Mouse (Mus musculus): Measurements from ENCODE around the gene Ap1g2. TPM values are rescaled to one million over a fixed set of nuclear protein-coding genes. Genes with fewer than 3 reads are reported as not detected.

The Ap1g2 gene
- polyA plus RNA-seq, 1 experiment from 2014 or later: 15.0 TPM

DNA sequence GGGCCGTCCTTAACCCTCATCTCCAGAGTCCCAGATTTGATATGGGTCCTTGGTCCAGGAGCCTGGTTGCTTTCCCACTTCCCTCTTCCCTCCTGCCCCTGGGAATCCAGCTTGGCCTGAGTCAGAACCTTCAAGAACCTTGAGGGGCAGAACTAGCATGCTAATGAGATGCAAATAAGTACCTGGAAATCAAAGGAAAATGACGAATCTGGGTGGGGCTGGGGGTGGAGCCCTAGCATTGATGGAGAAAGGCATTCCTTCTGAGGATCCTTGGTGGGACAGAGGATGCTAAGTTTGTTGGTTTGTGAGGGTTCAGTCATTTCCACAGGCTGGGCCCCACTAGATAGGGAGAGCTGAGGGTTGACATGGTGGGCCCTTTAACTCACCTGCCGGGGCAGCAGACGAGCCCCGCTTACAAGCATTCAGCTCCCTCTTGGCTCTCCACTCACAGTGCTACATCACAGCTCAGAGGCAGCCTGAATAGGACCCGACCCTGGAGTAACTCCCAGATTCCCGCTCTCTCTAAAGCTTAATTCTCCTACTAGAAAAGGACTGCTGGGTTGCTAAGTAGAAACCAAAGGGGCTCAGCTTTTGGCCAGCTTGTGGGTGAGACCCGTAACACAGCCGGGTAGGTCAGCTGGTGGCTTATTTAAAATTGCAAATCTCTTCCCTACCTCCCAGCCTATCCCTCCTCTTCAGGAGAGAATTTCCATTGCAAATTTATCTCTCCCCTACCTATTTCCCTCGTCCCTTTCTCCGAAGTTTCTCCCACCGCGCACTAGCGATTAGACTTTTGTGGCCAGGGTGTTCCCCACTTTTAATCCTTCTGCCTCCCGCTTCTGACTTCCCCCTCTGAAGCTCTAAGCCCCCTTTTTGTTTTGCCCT is 28.7 kb downstream of the Ap1g2 start:
- Histone ChIP-seq H3K36me3 (peaks cover 24% of the 10 kb centered on the region), H3K9me3 (replicated peaks) (no peaks in the 10 kb centered on the region), H3K4me1 (peaks cover 45% of the 10 kb centered on the region), H3K4me3 (peak overlapping the region; percentile 41), H3K27me3 (ENCODE audit: low read depth, poor library complexity, severe bottlenecking) (peaks cover 47% of the 10 kb centered on the region), H3K27ac (replicated peaks) (peak overlapping the region; percentile 76)
- DNase-seq (ENCODE audit: low spot score): peak; percentile 36
- 6% methylated on average over 15 of the region's 15 CpGs for WGBS

DNA sequence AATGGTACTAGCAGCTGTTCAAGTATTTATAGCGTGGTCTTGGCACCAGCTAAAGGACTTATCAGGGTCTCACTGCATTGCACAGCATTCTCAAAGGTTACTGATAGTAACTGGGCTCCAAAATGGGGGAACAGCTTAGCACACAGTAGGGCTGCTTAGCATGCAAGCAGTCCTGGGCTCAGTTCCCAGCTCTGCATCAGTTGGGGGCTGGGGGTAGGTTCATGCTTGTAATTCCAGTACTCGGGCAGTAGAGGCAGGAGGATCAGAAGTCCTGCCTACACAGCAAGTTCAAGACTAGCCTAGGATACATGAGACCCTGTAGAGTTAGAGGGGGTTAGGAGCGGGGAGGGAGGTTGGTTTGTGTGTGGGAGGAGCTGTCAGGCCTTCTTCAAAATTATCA is 29.4 kb downstream of the Ap1g2 start:
- DNase-seq (ENCODE audit: low spot score): no peak
- Histone ChIP-seq H3K27me3 (ENCODE audit: low read depth, poor library complexity, severe bottlenecking) (peaks cover 54% of the 10 kb centered on the region), H3K27ac (replicated peaks) (peak overlapping the region; percentile 76; the same call in 1 of the 2 replicates), H3K9me3 (replicated peaks) (no peaks in the 10 kb centered on the region), H3K36me3 (peaks cover 32% of the 10 kb centered on the region), H3K4me1 (peaks cover 53% of the 10 kb centered on the region), H3K4me3 (no peak overlapping the region)
- 58% methylated on average over 3 of the region's 3 CpGs for WGBS

DNA sequence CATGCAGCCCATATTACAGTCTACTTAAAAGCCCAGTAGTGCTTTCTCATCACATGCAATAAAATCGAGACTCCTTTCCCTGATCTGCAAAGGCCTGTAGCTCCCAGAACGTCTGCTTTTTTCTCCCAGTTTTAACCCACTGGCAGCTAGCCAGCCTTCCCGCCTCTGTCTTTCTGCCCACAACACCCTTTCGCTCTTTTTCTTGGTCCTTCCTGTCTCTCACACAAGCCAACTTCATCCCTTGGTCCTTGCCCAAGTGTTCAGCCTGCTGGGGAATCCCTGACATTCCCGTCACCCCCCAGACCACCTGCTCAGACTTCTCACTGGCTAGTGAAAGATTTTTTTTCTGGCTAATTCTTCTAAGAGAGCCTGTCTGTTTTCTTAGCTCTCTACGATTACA is 30.2 kb downstream of the Ap1g2 start:
- DNase-seq (ENCODE audit: low spot score): no peak
- Histone ChIP-seq H3K9me3 (replicated peaks) (no peaks in the 10 kb centered on the region), H3K4me3 (no peak overlapping the region), H3K27ac (replicated peaks) (no peak overlapping the region), H3K4me1 (peaks cover 58% of the 10 kb centered on the region), H3K36me3 (peaks cover 38% of the 10 kb centered on the region), H3K27me3 (ENCODE audit: low read depth, poor library complexity, severe bottlenecking) (peaks cover 61% of the 10 kb centered on the region)
- WGBS: 70% methylated on average over 6 of the region's 6 CpGs

DNA sequence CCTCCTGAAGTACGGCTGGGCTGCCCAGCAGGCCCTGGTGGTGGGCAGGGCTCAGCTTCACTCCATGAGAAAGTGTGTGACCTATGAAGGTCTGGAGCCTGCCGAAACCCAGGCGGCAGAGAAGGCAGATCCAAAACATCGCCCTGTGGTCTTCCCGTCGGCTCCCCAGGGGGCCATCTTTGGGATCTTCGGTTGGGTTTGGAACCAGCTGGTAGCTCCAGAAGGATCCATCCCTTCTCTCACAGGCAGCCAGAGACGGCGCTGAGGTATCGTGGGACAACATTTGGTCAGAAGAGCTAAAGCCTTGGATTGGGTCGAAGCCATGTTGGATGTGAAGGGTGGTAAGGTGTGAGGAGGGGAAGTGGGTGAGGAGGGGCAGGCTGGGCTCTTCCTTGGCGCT is 32.0 kb downstream of the Ap1g2 start:
- H3K36me3 ChIP-seq: peaks cover 51% of the 10 kb centered on the region
- peaks cover 66% of the 10 kb centered on the region for H3K27me3 ChIP-seq (ENCODE audit: low read depth, poor library complexity, severe bottlenecking)
- no peak overlapping the region for H3K27ac ChIP-seq (replicated peaks)
- no peak overlapping the region for H3K4me3 ChIP-seq
- peaks cover 56% of the 10 kb centered on the region for H3K4me1 ChIP-seq
- no peaks in the 10 kb centered on the region for H3K9me3 ChIP-seq (replicated peaks)
- no peak for DNase-seq (ENCODE audit: low spot score)
- WGBS: 92% methylated on average over 12 of the region's 12 CpGs

DNA sequence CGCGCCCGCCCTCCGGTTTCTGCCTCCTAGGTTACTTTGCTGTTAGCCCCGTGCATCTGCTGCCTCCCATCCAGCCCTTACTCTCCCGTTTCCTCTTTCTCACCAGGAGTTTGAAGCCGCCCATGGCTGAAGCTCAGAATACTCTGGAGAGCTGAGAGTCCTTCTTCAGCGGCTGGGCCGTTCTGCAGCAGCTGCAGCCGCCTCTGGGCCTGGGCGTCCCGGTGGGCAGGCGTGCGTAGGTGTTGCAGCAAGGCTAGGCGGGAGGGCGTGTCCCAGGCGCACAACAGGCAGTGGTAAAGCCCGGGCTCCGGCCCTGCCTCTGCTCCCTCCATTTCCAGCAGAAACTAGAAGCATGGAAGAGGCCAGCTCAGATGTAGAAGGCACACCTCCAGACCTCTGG is 34.6 kb downstream of the Ap1g2 start:
- H3K9me3 ChIP-seq (replicated peaks): no peaks in the 10 kb centered on the region
- H3K4me1 ChIP-seq: peaks cover 29% of the 10 kb centered on the region
- H3K4me3 ChIP-seq: no peak overlapping the region
- peaks cover 77% of the 10 kb centered on the region for H3K36me3 ChIP-seq
- peaks cover 39% of the 10 kb centered on the region for H3K27me3 ChIP-seq (ENCODE audit: low read depth, poor library complexity, severe bottlenecking)
- DNase-seq (ENCODE audit: low spot score): no peak
- WGBS: 28% methylated on average over 19 of the region's 19 CpGs
- H3K27ac ChIP-seq (replicated peaks): no peak overlapping the region

DNA sequence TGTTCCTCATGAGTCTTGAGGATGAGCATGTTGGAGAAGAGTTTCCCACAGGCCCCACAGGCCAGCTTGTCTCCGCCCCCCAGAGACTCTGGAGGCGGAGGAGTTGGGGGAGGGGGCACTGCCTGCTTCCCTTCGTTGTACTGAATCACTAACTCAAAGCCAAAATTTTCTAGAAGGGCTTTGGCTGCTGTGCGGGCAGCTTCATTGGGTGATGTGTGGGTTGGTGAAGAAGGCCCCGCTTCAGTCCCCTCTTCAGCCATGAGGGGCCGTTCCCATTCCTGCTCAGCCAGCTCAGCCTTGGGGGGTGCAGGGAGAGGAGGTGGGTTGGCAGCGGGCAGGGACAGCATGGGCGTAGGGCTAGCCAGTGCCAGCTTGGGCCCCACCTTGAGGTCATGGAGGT is 40.4 kb downstream of the Ap1g2 start:
- Histone ChIP-seq H3K27ac (replicated peaks) (peak overlapping the region; percentile 19; the same call in 1 of the 2 replicates), H3K4me3 (no peak overlapping the region), H3K4me1 (peaks cover 32% of the 10 kb centered on the region), H3K27me3 (ENCODE audit: low read depth, poor library complexity, severe bottlenecking) (peaks cover 45% of the 10 kb centered on the region), H3K9me3 (replicated peaks) (no peaks in the 10 kb centered on the region), H3K36me3 (peaks cover 82% of the 10 kb centered on the region)
- WGBS: 90% methylated on average over 8 of the region's 8 CpGs
- no peak for DNase-seq (ENCODE audit: low spot score)

DNA sequence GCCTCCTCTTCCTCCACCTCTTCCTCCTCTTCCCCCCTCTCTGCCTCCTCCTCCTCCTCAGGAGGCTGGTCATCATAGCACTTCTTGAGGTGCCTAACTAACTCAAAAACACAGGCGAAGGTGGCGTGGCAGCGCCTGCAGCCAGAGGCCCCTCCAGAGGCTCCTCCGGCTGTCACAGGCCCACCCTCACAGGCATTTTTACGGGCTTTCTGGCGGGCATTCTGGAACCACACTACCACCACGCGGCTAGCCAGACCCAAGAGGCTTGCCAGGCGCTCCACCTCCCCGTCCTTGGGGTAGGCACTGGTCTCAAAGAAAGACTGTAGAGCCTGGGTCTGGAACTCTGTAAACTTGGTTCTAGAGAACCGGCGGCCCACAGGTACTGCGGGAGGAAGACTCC is 41.0 kb downstream of the Ap1g2 start:
- Histone ChIP-seq H3K4me3 (no peak overlapping the region), H3K27ac (replicated peaks) (no peak overlapping the region), H3K27me3 (ENCODE audit: low read depth, poor library complexity, severe bottlenecking) (peaks cover 40% of the 10 kb centered on the region), H3K4me1 (peaks cover 33% of the 10 kb centered on the region), H3K9me3 (replicated peaks) (no peaks in the 10 kb centered on the region), H3K36me3 (peaks cover 81% of the 10 kb centered on the region)
- 91% methylated on average over 13 of the region's 13 CpGs for WGBS
- DNase-seq (ENCODE audit: low spot score): no peak

DNA sequence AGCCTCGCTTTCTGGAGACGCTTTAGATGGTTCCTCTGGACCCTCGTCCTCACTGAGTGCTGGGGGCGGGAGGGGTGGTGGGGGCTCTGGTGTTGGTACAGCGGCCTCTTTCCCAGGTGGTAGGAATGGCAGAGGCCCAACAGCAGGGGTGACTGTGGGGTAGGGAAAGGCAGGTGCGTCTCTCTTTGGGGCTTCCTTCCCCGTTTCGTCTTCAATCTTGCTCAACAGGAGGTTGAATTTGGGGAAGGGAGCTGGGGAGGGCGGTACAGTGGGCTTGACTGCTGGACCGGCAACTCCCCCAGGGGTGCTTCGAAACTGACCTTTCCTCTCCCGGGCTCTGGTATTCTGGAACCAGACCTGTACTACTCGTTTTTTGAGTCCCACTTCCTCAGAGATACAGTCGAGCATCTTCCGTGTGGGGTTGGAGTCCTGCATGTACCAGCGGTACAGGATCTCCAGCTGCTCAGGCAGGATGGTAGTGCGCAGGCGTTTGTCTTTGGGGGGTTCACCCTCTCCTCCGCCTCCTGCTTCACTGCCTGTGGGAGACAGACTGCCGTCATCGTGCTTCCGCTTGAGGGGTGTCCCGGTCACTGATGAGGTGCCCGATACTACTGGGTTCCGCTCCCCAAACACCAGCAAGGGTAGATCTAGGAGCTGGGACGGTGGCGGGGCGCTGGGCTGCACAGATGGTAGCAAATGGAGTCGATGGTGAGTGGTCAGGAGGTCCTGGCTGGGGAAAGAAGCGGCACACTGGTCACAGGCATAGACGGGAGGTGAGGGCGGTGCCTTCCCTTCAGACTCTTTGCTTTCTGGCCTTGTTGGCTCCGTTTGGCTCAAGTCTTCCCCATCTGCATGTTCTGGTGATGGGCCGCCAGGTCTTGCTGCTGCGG is 41.7 kb downstream of the Ap1g2 start:
- no peak for DNase-seq (ENCODE audit: low spot score)
- 75% methylated on average over 35 of the region's 35 CpGs for whole genome bisulfite sequencing
- no peak overlapping the region for H3K4me3 ChIP-seq
- 0 out of 2 replicates have a peak overlapping the region, but pooled peaks have one; percentile 9 for H3K27ac ChIP-seq (replicated peaks)
- H3K36me3 ChIP-seq: peaks cover 74% of the 10 kb centered on the region
- peaks cover 40% of the 10 kb centered on the region for H3K4me1 ChIP-seq
- H3K27me3 ChIP-seq (ENCODE audit: low read depth, poor library complexity, severe bottlenecking): peaks cover 40% of the 10 kb centered on the region
- H3K9me3 ChIP-seq (replicated peaks): no peaks in the 10 kb centered on the region

DNA sequence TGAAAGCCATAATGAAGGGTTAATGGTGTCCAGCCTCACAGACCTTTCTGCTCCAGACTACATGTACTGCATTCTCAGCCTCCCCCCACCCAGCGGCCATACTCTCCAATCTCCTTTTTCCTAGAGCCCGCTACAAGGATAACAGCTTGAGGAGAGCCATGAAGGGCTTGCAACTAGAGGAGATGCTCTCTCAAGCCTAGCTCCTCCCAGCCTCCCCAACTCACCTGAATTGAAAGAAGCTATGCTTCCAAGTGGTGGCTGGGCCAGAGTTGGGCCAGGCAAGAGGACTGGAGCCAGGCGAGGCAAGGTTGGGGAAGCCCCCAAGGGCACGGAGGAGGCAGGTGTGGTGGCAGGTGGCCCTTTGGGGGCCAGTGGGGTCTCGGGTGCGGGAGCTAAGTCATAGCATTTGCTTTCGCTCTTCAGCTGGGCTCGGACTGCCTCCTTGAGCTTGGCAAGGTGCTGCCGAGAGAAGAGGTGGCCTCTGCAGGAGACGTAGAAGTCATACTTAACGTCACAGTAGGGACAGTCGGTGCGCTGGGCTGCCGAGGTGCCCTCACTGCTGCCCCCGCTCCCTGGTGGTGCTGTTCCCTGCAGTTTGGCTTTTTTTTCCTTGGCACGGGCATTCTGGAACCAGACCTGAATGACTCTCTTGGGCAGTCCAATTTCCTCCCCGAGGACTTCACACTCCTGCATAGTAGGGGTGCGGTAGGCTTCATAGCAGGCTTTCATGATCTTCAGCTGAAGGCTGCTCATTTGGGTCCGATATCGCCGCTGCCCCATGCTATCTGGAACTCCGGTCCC is 42.6 kb downstream of the Ap1g2 start:
- Histone ChIP-seq H3K4me1 (peaks cover 45% of the 10 kb centered on the region), H3K27me3 (ENCODE audit: low read depth, poor library complexity, severe bottlenecking) (peaks cover 40% of the 10 kb centered on the region), H3K36me3 (peaks cover 65% of the 10 kb centered on the region), H3K4me3 (no peak overlapping the region), H3K9me3 (replicated peaks) (no peaks in the 10 kb centered on the region), H3K27ac (replicated peaks) (no peak overlapping the region)
- DNase-seq (ENCODE audit: low spot score): no peak
- WGBS: 88% methylated on average over 22 of the region's 22 CpGs

DNA sequence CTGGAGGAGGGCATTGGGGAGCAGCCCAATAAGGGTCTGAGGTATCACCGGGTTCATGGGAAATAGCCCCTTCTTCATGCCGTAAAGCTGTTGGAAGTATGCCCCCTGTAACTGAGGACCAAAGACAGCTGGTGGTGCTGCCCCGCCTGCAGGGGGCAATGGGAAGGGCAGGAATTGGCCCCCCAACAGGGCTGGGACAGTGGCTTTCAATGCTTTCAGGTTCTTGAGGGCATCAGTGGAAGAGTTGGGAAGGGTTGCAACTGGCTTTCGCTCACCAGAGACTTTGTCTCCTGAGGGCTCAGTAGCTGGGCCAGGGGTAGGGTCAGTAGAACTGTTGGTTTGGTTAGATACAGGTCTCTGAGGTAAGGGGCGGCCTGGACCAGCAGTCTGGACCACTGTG is 43.3 kb downstream of the Ap1g2 start:
- no peaks in the 10 kb centered on the region for H3K9me3 ChIP-seq (replicated peaks)
- no peak overlapping the region for H3K4me3 ChIP-seq
- peaks cover 45% of the 10 kb centered on the region for H3K4me1 ChIP-seq
- DNase-seq (ENCODE audit: low spot score): no peak
- H3K27me3 ChIP-seq (ENCODE audit: low read depth, poor library complexity, severe bottlenecking): peaks cover 40% of the 10 kb centered on the region
- WGBS: 88% methylated on average over 5 of the region's 5 CpGs
- H3K27ac ChIP-seq (replicated peaks): peak overlapping the region; percentile 65; the same call in 1 of the 2 replicates
- peaks cover 58% of the 10 kb centered on the region for H3K36me3 ChIP-seq

DNA sequence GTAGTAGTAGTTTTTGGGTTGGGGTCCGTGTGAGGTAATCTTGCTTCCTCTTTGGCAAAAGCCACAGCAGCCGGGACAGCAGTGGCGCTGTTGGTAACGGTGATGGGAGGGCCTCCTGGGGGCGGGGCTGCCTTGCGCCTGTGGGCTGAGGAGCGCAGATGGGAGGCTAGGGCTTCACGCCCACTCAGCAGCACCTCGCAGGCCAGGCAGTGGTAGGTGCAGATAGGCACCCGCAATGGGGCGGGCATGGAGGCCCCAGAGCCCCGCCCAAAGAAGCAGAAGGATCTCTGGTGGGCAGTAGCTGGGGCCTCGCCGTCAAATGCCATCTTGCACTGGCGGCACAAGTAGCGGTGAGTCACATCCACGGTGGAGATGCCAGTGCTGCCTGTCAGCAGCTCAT is 43.8 kb downstream of the Ap1g2 start:
- no peak for DNase-seq (ENCODE audit: low spot score)
- H3K36me3 ChIP-seq: peaks cover 53% of the 10 kb centered on the region
- no peak overlapping the region for H3K4me3 ChIP-seq
- H3K9me3 ChIP-seq (replicated peaks): no peaks in the 10 kb centered on the region
- peaks cover 40% of the 10 kb centered on the region for H3K27me3 ChIP-seq (ENCODE audit: low read depth, poor library complexity, severe bottlenecking)
- peaks cover 45% of the 10 kb centered on the region for H3K4me1 ChIP-seq
- H3K27ac ChIP-seq (replicated peaks): peak overlapping the region; percentile 65; the same call in 1 of the 2 replicates
- 29% methylated on average over 17 of the region's 17 CpGs for WGBS

DNA sequence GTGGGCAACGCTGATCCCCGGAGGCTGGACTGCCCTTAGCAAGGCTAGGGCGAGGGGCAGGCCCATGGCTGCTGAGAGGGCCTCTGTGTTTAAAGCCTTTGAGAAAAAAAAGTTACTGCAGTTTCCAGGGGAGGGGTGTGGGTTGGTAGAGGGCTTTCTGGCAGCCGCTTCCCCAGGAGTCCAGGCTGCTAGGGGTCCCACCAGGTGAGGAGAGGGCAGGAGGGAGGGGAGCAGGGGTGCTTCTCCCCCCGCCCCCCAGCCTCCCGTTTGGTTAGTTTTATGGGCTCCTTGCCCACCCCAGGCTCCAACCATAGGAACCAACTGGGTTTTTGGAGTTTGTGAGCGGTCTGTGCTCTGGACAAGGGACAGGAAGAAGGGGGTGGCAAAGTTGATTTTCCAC is 44.5 kb downstream of the Ap1g2 start:
- H3K36me3 ChIP-seq: peaks cover 45% of the 10 kb centered on the region
- no peak for DNase-seq (ENCODE audit: low spot score)
- peaks cover 40% of the 10 kb centered on the region for H3K27me3 ChIP-seq (ENCODE audit: low read depth, poor library complexity, severe bottlenecking)
- H3K4me3 ChIP-seq: no peak overlapping the region
- 37% methylated on average over 7 of the region's 7 CpGs for WGBS
- H3K4me1 ChIP-seq: peaks cover 45% of the 10 kb centered on the region
- no peaks in the 10 kb centered on the region for H3K9me3 ChIP-seq (replicated peaks)
- H3K27ac ChIP-seq (replicated peaks): peak overlapping the region; percentile 49; the same call in 1 of the 2 replicates

All from midbrain, embryonic 10.5 days (tissue).